Mouse (Mus musculus): Measurements from ENCODE around the gene Tspan5. TPM values are rescaled to one million over a fixed set of nuclear protein-coding genes. Genes with fewer than 3 reads are reported as not detected.
A peak's percentile ranks its signal among the peaks of the same experiment; 100 is the strongest.

The Tspan5 gene
- polyA plus RNA-seq, 2 experiments, result 38.8 to 44.8 TPM

DNA sequence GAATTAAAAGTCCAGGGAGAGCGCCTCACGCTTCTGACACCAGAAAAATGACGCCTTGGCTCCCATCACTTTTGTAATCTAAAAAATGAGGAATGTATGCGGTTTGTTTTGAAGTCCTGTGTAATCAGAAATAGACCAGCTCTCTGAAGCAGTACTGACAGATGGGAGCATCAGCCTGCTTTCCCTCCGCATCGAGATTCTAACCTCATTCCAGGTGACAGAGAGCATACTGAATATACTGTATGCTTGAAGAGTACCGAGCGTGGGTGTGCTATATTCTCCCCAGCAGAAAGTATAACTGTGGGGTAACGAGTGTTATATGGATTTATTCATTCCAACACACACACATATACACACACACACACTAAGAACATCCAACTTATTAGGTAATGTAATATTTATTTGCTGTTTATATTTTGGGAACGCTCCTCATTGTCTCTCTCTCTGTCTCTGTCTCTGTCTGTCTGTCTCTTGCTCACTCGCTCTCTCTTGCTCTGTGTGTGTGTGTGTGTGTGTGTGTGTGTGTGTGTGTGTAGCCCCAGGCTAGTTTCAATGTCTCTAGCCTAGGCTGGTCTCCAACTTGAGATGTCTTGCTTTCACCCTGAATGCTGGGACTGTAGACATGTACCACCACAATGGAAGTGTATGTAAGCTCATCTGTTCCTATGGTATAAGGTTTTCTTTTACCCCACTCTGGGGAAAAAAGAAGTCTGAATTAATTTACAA, 139.2 kb downstream of the Tspan5 start:
- no peak for ATAC-seq (ENCODE audit: low FRiP score, low read depth)
- WGBS, result 90% methylated on average over 11 of the region's 11 CpGs

GRCm38 (mm10) chr3:138881725-138882347, 139.8 kb downstream of the Tspan5 start:
- no peak for TF ChIP-seq POLR2A (IDR thresholded peaks at IDR 0.05; ENCODE audit: borderline replicate concordance, extremely low read depth, insufficient read depth, insufficient read length)
- ATAC-seq (ENCODE audit: low FRiP score, low read depth) (no peak), DNase-seq (ENCODE audit: low spot score) (no peak)
- Histone ChIP-seq H3K9ac (ENCODE audit: low read depth, low read length, severe bottlenecking) (no peak overlapping the region), H3K36me3 (ENCODE audit: control insufficient read depth, insufficient read depth, low read length) (no peaks in the 10 kb centered on the region), H3K27ac (replicated peaks; ENCODE audit: low read depth, low read length) (no peak overlapping the region), H3K9me3 (ENCODE audit: control insufficient read depth, low read length) (no peaks in the 10 kb centered on the region), H3K4me1 (ENCODE audit: control insufficient read depth, insufficient read depth, low read length) (no peaks in the 10 kb centered on the region), H3K4me2 (replicated peaks; ENCODE audit: low read depth, low read length, severe bottlenecking) (no peak overlapping the region), H3K27me3 (ENCODE audit: control insufficient read depth, insufficient read depth, low read length) (no peaks in the 10 kb centered on the region), H3K4me3 (replicated peaks; ENCODE audit: low read length) (no peak overlapping the region)
- WGBS, result 85% methylated on average over 6 of the region's 6 CpGs

More for the DNA sequence above, 139.2 kb downstream of the Tspan5 start:
- H3K9me3 ChIP-seq (ENCODE audit: control insufficient read depth, low read length), result no peaks in the 10 kb centered on the region
- H3K36me3 ChIP-seq (ENCODE audit: control insufficient read depth, insufficient read depth, low read length), result no peaks in the 10 kb centered on the region
- H3K4me2 ChIP-seq (replicated peaks; ENCODE audit: low read depth, low read length, severe bottlenecking), result no peak overlapping the region
- H3K4me3 ChIP-seq (replicated peaks; ENCODE audit: low read length), result no peak overlapping the region
- TF ChIP-seq POLR2A (IDR thresholded peaks at IDR 0.05; ENCODE audit: borderline replicate concordance, extremely low read depth, insufficient read depth, insufficient read length), result no peak
- no peaks in the 10 kb centered on the region for H3K4me1 ChIP-seq (ENCODE audit: control insufficient read depth, insufficient read depth, low read length)
- no peak overlapping the region for H3K27ac ChIP-seq (replicated peaks; ENCODE audit: low read depth, low read length)
- H3K27me3 ChIP-seq (ENCODE audit: control insufficient read depth, insufficient read depth, low read length), result no peaks in the 10 kb centered on the region
- H3K9ac ChIP-seq (ENCODE audit: low read depth, low read length, severe bottlenecking), result no peak overlapping the region
- no peak for DNase-seq (ENCODE audit: low spot score)

DNA sequence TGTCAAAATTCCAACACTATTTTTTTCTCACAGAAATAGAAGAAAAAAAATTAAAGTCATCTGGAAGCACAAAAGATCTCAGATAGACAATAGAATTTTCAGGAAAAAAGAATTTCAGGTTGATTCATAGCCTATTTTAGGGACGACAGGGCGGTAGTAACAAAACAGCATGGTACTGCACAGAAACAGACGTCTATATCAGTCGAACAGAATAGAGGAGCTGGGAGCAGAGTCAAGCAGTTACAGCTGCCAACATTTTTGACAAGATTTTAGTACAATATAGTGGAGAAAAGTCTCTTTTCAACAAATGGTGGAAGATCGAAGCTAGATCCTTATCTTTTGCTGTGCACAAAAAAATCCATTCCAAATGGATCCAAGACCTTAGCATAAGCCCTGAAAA, 144.1 kb downstream of the Tspan5 start:
- no peaks in the 10 kb centered on the region for H3K9me3 ChIP-seq (ENCODE audit: control insufficient read depth, low read length)
- peaks cover 5% of the 10 kb centered on the region; the same call in 1 of the 2 replicates for H3K4me1 ChIP-seq (ENCODE audit: control insufficient read depth, insufficient read depth, low read length)
- DNase-seq (ENCODE audit: low spot score) (no peak), ATAC-seq (ENCODE audit: low FRiP score, low read depth) (no peak)
- no peaks in the 10 kb centered on the region for H3K27me3 ChIP-seq (ENCODE audit: control insufficient read depth, insufficient read depth, low read length)
- TF ChIP-seq POLR2A (IDR thresholded peaks at IDR 0.05; ENCODE audit: borderline replicate concordance, extremely low read depth, insufficient read depth, insufficient read length), result no peak
- no peak overlapping the region for H3K27ac ChIP-seq (replicated peaks; ENCODE audit: low read depth, low read length)
- no peak overlapping the region for H3K4me2 ChIP-seq (replicated peaks; ENCODE audit: low read depth, low read length, severe bottlenecking)
- WGBS, result 78% methylated on average over 5 of the region's 5 CpGs
- no peak overlapping the region for H3K4me3 ChIP-seq (replicated peaks; ENCODE audit: low read length)
- no peaks in the 10 kb centered on the region for H3K36me3 ChIP-seq (ENCODE audit: control insufficient read depth, insufficient read depth, low read length)
- no peak overlapping the region for H3K9ac ChIP-seq (ENCODE audit: low read depth, low read length, severe bottlenecking)

GRCm38 (mm10) chr3:138889214-138889613, 147.2 kb downstream of the Tspan5 start:
- ATAC-seq (ENCODE audit: low FRiP score, low read depth) (no peak), DNase-seq (ENCODE audit: low spot score) (no peak)

GRCm38 (mm10) chr3:138889769-138890295, 147.8 kb downstream of the Tspan5 start:
- DNase-seq (ENCODE audit: low spot score) (no peak), ATAC-seq (ENCODE audit: low FRiP score, low read depth) (peak; percentile 47; the same call in 1 of the 2 replicates)
- no peaks in the 10 kb centered on the region for H3K9me3 ChIP-seq (ENCODE audit: control insufficient read depth, low read length)
- no peak overlapping the region for H3K27ac ChIP-seq (replicated peaks; ENCODE audit: low read depth, low read length)
- 44% methylated on average over 10 of the region's 10 CpGs for WGBS
- peaks cover 8% of the 10 kb centered on the region; the same call in 1 of the 2 replicates for H3K4me1 ChIP-seq (ENCODE audit: control insufficient read depth, insufficient read depth, low read length)
- no peak overlapping the region for H3K4me2 ChIP-seq (replicated peaks; ENCODE audit: low read depth, low read length, severe bottlenecking)
- no peak overlapping the region for H3K9ac ChIP-seq (ENCODE audit: low read depth, low read length, severe bottlenecking)
- H3K4me3 ChIP-seq (replicated peaks; ENCODE audit: low read length), result no peak overlapping the region
- no peaks in the 10 kb centered on the region for H3K36me3 ChIP-seq (ENCODE audit: control insufficient read depth, insufficient read depth, low read length)
- TF ChIP-seq POLR2A (IDR thresholded peaks at IDR 0.05; ENCODE audit: borderline replicate concordance, extremely low read depth, insufficient read depth, insufficient read length), result no peak
- H3K27me3 ChIP-seq (ENCODE audit: control insufficient read depth, insufficient read depth, low read length), result no peaks in the 10 kb centered on the region

More at GRCm38 (mm10) chr3:138889214-138889613, 147.2 kb downstream of the Tspan5 start:
- H3K27me3 ChIP-seq (ENCODE audit: control insufficient read depth, insufficient read depth, low read length), result no peaks in the 10 kb centered on the region
- TF ChIP-seq POLR2A (IDR thresholded peaks at IDR 0.05; ENCODE audit: borderline replicate concordance, extremely low read depth, insufficient read depth, insufficient read length), result no peak
- no peak overlapping the region for H3K9ac ChIP-seq (ENCODE audit: low read depth, low read length, severe bottlenecking)
- 67% methylated on average over 4 of the region's 4 CpGs for WGBS
- no peak overlapping the region for H3K27ac ChIP-seq (replicated peaks; ENCODE audit: low read depth, low read length)
- peaks cover 8% of the 10 kb centered on the region; the same call in 1 of the 2 replicates for H3K4me1 ChIP-seq (ENCODE audit: control insufficient read depth, insufficient read depth, low read length)
- H3K9me3 ChIP-seq (ENCODE audit: control insufficient read depth, low read length), result no peaks in the 10 kb centered on the region
- no peaks in the 10 kb centered on the region for H3K36me3 ChIP-seq (ENCODE audit: control insufficient read depth, insufficient read depth, low read length)
- no peak overlapping the region for H3K4me2 ChIP-seq (replicated peaks; ENCODE audit: low read depth, low read length, severe bottlenecking)
- H3K4me3 ChIP-seq (replicated peaks; ENCODE audit: low read length), result no peak overlapping the region
